Mouse (Mus musculus) T-cell, adult 2 months (primary cell): ENCODE data around the gene Col25a1.

ENCODE experiments used
- DNase-seq: peaks from one replicate; pipeline ENCODE4 v3.0.0; 2022; ENCODE audit warnings: low spot score

Gene Col25a1

GRCm38 (mm10) chr3:130252355-130252754, 121.1 kb downstream of the Col25a1 start:
- DNase-seq: no peak

GRCm38 (mm10) chr3:130256059-130256458, 124.8 kb downstream of the Col25a1 start:
- no peak for DNase-seq

GRCm38 (mm10) chr3:130256610-130257009, 125.3 kb downstream of the Col25a1 start:
- no peak for DNase-seq

- no peak for DNase-seq
These were observed 128.4 kb downstream of the Col25a1 start for GRCm38 (mm10) chr3:130259670-130260069.

GRCm38 (mm10) chr3:130260316-130260715, 129.0 kb downstream of the Col25a1 start:
- no peak for DNase-seq

GRCm38 (mm10) chr3:130265104-130265503, 133.8 kb downstream of the Col25a1 start:
- DNase-seq: no peak

GRCm38 (mm10) chr3:130270509-130270908, 139.2 kb downstream of the Col25a1 start:
- no peak for DNase-seq

- no peak for DNase-seq
These were observed 142.6 kb downstream of the Col25a1 start for GRCm38 (mm10) chr3:130273949-130274348.

GRCm38 (mm10) chr3:130278298-130279050, 147.2 kb downstream of the Col25a1 start:
- DNase-seq: no peak

GRCm38 (mm10) chr3:130283011-130283760, 151.9 kb downstream of the Col25a1 start:
- no peak for DNase-seq

GRCm38 (mm10) chr3:130288102-130288501, 156.8 kb downstream of the Col25a1 start:
- no peak for DNase-seq

GRCm38 (mm10) chr3:130288756-130289155, 157.5 kb downstream of the Col25a1 start:
- no peak for DNase-seq

GRCm38 (mm10) chr3:130289220-130289619, 157.9 kb downstream of the Col25a1 start:
- no peak for DNase-seq

- no peak for DNase-seq
These were observed 158.9 kb downstream of the Col25a1 start for GRCm38 (mm10) chr3:130290175-130290574.

- no peak for DNase-seq
These were observed 159.4 kb downstream of the Col25a1 start for GRCm38 (mm10) chr3:130290672-130291071.

GRCm38 (mm10) chr3:130291926-130292325, 160.6 kb downstream of the Col25a1 start:
- DNase-seq: no peak

- DNase-seq: no peak
These were observed 169.2 kb downstream of the Col25a1 start for GRCm38 (mm10) chr3:130300530-130300929.

GRCm38 (mm10) chr3:130303597-130303996, 172.3 kb downstream of the Col25a1 start:
- no peak for DNase-seq

GRCm38 (mm10) chr3:130304827-130305226, 173.5 kb downstream of the Col25a1 start:
- DNase-seq: no peak

- DNase-seq: no peak
These were observed 174.4 kb downstream of the Col25a1 start for GRCm38 (mm10) chr3:130305686-130306085.

GRCm38 (mm10) chr3:130309277-130309676, 178.0 kb downstream of the Col25a1 start:
- no peak for DNase-seq

GRCm38 (mm10) chr3:130310694-130311305, 179.5 kb downstream of the Col25a1 start:
- DNase-seq: no peak

GRCm38 (mm10) chr3:130313246-130313645, 181.9 kb downstream of the Col25a1 start:
- no peak for DNase-seq
